Mouse (Mus musculus): ENCODE results near the gene Rps27l.
A peak's percentile ranks its signal among the peaks of the same experiment; 100 is the strongest.

Rps27l gene

GRCm38 (mm10) chr9:66985377-66985776 lies 39.5 kb downstream of the Rps27l start:
- DNase-seq, result peak; percentile 23 to 27

- DNase-seq, result no peak
Observed at GRCm38 (mm10) chr9:66988198-66988887, 42.5 kb downstream of the Rps27l start.

GRCm38 (mm10) chr9:66988888-66989414 lies 43.1 kb downstream of the Rps27l start:
- DNase-seq, result no peak

GRCm38 (mm10) chr9:66989581-66989980 lies 43.7 kb downstream of the Rps27l start:
- DNase-seq, result no peak

GRCm38 (mm10) chr9:66990046-66990445 lies 44.2 kb downstream of the Rps27l start:
- no peak for DNase-seq

- no peak for DNase-seq
Observed at GRCm38 (mm10) chr9:66991021-66991749, 45.3 kb downstream of the Rps27l start.

GRCm38 (mm10) chr9:66991750-66992410 lies 46.0 kb downstream of the Rps27l start:
- no peak for DNase-seq

Data from spleen, adult 18-20 months (tissue).